Mouse (Mus musculus) fibroblast of lung, adult 2 months (primary cell): ENCODE results near the gene Epb41.

Experiments used
- DNase-seq: peaks from one replicate; pipeline ENCODE4 v3.0.0-alpha.2; 2011; ENCODE audit warnings: low read depth

The Epb41 gene

DNA sequence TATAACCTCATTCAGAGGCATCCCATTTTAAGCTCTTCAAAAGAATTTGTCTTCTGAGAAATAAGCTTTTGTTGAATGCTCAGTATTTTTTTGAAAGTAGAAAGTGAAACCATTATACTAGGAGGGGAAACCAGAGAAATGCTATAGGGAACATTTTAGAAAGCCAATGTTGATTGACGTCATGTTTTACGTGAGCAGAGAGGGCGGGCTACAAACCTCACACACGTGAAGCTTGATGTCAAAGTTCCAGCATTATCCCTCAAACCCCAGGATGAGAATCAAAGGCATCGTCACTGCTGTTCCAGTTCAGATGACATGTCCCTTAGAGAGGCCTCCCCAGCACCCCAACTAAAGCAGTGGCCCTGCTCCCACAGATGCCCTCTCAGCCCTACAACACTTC, 66.9 kb downstream of the Epb41 start:
- no peak for DNase-seq

- DNase-seq, result no peak
Observed at GRCm38 (mm10) chr4:132007123-132007522, 68.0 kb downstream of the Epb41 start.

DNA sequence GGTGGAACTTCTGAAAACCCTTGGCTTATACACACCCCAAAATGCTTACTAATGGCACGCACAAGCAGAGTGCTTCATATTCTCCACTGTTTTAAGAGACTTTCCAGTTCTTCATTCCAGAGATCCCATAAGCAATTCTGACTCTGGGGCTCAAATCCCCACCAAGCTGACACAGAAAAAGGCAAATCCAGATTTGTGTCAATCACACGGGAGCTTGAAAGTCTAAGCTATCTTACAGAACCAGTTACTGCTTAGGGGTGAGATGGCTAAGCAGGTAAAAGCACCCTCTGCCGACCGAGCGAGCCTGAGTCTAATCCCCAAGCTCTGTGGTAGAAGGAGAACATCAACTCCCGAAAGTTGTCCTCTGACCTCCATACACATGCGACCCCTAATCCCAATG, 76.5 kb downstream of the Epb41 start:
- DNase-seq, result no peak

DNA sequence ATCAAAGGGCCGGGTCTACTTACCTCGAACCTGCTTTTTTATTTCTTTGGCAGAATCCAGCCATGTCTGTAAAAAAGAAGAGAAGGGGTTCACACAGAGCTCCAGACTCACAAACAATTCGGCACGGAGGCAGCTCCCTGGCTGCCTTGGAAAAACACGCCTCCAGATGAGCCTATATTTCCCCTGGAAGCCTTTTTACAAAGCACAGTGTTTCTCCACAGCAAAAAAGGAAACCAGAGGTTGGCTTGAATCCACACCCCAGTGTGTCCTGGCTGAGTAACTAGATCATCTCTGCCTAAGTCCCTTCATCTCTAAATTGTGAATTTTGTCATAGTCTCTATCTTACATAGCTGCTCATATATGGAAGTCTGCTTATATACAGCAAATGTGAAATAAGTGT, 77.6 kb downstream of the Epb41 start:
- no peak for DNase-seq

DNA sequence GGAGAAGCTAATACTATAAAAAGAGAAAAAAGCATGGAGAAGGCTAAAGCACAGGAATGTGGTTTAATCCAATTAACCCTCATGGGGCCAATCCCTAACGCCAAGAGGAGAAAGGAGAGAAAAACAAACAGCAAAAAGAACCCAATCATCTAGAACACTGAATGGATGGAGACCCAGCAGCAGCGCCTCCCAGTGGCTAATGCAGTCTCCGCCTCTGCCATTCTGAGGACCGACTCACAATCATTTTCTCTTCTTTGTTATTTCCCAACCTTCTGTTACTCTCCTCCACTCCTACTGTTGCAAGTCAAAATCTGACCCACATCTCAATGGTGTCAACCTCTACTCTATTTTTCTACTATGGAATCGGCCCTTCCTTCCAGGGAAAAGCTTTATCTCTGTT, 78.1 kb downstream of the Epb41 start:
- DNase-seq, result no peak

GRCm38 (mm10) chr4:131993792-131994191, 81.3 kb downstream of the Epb41 start:
- no peak for DNase-seq

DNA sequence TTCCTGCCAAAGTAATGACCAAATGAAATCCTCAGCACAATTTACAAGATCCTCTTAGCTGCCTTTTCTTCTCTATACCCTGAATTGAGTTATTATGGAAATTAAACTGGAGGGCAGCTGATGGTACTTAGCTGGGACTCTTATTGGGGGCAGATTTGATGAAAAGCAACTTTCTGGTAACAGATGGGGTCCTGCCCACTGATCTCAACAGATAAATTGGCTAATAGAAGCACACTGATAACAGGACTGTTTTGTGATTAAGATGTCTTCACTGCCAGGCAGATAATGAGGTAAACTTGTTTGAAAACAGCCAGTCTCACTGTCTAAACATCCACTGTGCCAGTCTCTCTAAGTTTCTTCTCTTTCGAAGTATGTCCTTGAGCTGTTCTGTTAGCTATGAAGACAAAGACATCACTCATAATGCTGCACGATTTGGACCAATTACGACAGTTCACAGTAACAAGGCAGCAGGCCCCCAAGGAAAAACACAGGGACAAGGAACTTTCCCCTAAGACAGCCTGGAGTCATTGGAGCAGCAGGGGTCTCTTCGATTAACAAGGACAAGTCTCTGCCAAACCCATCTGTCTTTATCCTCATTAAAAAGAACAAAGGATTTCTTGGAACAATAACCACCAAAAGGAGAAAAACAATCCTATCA, 92.1 kb downstream of the Epb41 start:
- no peak for DNase-seq

GRCm38 (mm10) chr4:131981755-131982154, 93.4 kb downstream of the Epb41 start:
- DNase-seq, result no peak

GRCm38 (mm10) chr4:131977201-131977600, 97.9 kb downstream of the Epb41 start:
- DNase-seq, result peak; percentile 45

DNA sequence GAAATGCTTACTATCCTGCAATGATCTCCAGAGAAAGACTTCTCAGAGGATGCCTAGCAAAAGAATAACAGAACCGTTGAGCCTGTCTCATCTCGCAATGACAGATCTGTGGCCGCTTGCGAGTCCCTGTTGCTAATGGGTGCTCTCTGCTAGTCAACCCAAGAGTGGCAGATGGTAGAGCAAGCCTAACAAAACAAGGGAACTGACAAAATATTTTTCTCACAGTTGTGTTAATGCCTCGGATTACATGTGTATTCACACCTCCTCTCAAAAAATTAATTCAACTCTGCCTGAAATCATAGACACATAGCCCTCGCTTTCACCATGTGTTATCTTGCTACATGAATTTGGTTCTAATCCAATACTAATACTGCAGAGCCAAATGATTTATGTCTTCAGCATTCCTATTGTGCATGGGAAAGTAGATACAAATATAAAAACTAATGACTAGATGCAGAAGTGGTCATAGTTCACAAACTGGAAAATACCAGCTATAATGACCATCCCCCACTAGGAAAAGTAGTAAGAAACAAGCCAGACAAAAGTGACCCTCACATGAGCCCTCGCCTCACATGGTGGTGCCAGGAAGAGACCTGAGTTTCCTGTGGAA, 104.8 kb downstream of the Epb41 start:
- no peak for DNase-seq

DNA sequence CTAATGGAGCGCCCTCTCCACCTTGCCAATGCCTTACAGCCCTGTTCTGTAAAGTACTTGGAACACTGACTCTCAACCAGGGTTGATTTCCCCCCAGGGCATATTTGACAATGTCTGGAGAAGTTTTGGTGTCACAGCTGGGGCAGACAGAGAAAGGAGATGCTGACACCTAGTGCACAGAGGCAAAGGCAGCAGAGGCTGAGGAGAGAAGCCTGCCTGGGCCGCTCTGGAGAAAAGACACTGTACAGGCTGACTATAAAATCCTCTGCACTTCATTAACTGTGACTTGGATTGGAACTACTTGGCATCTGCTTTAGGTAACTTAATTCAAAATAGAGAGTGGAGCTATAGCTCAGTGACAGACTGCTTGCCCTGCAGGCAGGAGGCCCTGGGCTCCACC, 106.2 kb downstream of the Epb41 start:
- DNase-seq, result no peak

- no peak for DNase-seq
Observed at GRCm38 (mm10) chr4:131957161-131957560, 118.0 kb downstream of the Epb41 start.

GRCm38 (mm10) chr4:131950657-131951056, 124.5 kb downstream of the Epb41 start:
- no peak for DNase-seq

- no peak for DNase-seq
Observed at GRCm38 (mm10) chr4:131949903-131950302, 125.2 kb downstream of the Epb41 start.

- no peak for DNase-seq
Observed at GRCm38 (mm10) chr4:131947848-131948247, 127.3 kb downstream of the Epb41 start.

- DNase-seq, result no peak
Observed at GRCm38 (mm10) chr4:131940846-131941245, 134.3 kb downstream of the Epb41 start.

DNA sequence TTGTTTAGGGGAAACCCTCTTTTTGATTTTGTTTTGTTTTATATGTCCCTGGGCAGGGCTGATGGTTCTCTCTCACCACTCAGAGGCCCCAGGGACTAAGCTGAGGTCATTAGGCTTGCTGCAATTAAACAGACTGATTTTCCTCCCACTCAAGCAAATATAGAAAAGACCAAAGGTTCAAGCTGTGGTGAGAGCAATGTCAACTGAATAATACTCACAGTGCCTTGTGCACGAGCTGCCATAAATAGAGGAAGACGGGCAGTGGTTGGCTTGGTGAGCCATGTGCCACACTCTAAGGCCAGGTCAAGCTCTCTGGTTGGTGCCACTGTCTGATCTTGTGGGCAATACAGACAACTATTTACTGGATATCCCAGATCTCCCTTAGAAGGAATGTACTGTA, 135.7 kb downstream of the Epb41 start:
- DNase-seq, result no peak

DNA sequence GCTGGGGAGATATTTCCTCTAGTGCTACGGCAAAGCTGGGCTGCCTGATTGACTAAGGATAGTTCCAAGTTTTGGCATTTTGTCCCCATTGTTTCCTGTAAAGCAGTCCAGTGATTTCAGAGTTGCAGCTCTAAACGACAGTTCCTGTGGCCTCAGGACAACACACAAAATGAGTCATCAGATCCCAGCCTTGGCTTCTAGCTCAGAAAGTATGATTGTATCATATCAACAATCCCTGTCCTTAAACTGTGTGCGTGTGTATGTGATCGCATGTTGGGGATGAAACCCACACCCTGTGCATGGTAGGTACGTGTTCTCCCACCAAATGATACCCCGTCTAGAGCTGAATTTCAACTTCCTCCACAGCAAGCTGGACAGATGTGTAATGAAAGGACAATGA, 146.0 kb downstream of the Epb41 start:
- no peak for DNase-seq

DNA sequence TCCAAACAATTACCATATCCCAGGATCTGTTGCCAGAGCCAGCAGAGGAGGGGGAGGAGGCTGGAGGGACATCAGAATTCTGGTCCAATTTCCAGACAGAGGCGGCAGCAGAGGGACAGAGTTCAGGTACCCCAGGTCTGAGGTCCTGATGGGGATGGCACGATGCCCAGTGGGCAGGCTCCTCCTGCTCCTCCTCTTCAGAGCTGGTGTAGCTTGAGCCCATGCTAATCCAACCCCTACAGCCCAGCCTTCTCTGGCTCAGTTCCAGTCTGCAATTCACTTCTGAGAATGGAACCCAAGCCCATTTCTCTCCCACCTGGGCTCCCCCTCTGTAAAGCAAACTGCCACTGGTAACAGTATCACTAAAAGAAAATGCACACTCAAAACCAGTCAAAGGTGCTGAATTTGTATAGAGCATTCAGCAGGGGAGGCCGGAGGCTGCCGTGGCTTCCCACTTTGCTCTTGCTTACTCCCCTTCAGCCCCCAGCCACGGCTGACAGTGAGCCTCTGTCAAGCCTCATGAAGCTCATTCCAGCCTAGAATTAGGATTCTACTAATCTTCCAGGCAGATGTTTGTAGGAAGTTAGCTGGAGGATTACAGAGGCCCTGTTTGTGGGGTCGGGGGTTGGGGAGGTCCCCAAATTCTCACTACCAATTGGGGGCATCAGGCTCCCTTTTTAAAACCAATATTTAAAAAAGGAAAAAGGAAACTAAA, 150.9 kb downstream of the Epb41 start:
- no peak for DNase-seq

DNA sequence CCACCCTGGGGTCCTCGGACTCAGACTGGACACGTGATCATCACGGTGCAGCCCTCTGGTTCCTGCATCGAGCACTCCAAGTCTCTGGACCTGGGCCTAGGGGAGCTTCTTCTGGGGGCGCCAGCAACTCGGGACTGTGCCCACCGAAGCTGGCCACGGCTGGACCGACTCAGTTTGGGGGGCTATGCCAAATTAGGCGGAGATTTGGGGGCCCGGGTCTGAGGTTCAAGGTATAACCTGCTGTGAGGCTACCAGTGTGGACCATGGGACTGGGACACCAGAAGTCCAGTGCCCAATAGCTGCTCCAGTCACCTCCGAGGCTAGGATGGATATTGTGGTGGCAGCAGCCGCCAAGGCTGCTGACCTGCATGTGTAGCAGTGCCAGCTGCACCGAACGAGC, 152.7 kb downstream of the Epb41 start:
- no peak for DNase-seq

DNA sequence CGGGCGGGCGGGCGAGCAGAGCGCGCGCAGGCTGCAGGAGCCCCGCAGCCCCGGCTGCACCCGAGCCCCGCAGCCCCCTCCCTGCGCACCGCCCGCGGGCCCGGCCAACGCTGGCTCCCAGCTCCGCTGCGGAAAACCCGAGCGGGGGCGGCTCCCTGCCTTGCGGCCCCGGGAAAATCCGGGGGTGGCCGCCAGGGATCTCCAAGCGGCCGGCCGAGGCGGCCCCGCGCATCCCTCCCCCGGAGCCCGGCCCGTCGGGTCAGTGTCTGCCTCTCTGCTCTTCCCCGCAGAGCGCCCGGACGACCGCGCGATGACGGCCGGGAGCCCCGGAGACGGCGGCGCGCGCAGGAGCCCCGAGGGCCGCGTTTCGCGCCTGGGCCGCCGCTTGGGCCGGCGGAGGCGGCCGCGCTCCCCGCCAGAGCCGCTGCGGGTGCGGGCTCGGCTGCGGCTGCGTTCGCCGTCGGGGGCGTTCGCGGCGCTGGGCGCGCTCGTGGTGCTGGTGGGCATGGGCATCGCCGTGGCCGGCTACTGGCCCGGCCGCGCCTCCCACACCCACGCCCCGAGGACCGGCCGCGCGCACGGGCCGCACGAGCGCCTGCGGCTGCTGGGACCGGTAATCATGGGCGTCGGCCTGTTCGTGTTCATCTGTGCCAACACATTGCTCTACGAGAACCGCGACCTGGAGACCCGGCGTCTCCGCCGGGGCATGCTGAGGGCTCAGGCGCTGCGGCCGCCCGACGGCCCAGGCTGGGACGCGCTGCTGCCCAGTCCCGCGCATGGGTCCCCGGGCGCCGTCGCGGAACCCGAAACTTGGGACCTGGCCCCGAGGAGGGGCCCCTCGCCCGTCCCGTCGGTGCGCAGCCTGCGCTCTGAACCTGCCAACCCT, 153.4 kb downstream of the Epb41 start, which contains the start of gene Tmem200b:
TSS of gene Tmem200b (plus strand) at position 311 of the 886 bp plus-strand sequence.
- DNase-seq, result no peak

GRCm38 (mm10) chr4:131920595-131921351, 154.3 kb downstream of the Epb41 start:
- no peak for DNase-seq
